Mouse (Mus musculus): ENCODE data around the gene Kmt2c. TPM values are rescaled to one million over a fixed set of nuclear protein-coding genes. Genes with fewer than 3 reads are reported as not detected.

Gene Kmt2c
- polyA plus RNA-seq, 2 experiments = 7.1 TPM

DNA sequence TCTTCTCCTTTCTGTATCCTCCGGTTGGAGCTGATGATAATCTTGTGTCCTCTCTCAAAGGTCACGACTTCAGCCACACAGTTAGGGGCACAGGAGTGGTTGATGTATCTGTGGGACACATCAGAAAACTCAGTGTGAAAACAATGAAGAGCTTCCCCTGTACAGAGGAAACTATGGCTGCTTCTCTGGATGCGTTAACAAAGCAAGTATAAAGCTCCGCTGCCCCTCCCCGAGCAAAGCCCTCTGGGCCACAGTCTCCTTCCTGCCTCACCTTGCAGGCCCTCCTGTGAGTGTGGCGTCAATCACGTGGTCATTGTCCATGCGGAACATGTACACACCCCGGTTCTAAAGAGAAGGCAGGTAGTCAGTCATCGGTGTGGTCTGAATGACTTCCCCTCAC lies 223.0 kb downstream of the Kmt2c start:
- ATAC-seq (ENCODE audit: insufficient read depth) (no peak), DNase-seq (ENCODE audit: low read depth in 3 of 3, low spot score in 3 of 3) (no peak)
- WGBS (ENCODE audit: insufficient replicate concordance) = 76% methylated on average over 10 of the region's 10 CpGs
- Histone ChIP-seq H3K36me3 (replicated peaks; ENCODE audit: control insufficient read depth, insufficient read depth, low read depth) (peaks cover 23% of the 10 kb centered on the region), H3K4me3 (ENCODE audit: insufficient read depth in 1 of 2, low read depth in 2 of 2, low read length in 2 of 2) (no peak overlapping the region), H3K9ac (replicated peaks) (no peak overlapping the region), H3K9me3 (ENCODE audit: control insufficient read depth, low read length) (no peaks in the 10 kb centered on the region), H3K27me3 (ENCODE audit: control insufficient read depth, insufficient read depth, low read length) (no peaks in the 10 kb centered on the region), H3K27ac (no peak overlapping the region), H3K4me2 (ENCODE audit: low read depth) (no peak overlapping the region), H3K4me1 (replicated peaks; ENCODE audit: control insufficient read depth in 2 of 2, insufficient read depth in 2 of 2, low read length in 1 of 2) (no peaks in the 10 kb centered on the region)
- TF ChIP-seq CTCF (IDR thresholded peaks at IDR 0.05; ENCODE audit: low read depth) (no peak), EP300 (IDR thresholded peaks at IDR 0.05; ENCODE audit: low read depth) (no peak)

DNA sequence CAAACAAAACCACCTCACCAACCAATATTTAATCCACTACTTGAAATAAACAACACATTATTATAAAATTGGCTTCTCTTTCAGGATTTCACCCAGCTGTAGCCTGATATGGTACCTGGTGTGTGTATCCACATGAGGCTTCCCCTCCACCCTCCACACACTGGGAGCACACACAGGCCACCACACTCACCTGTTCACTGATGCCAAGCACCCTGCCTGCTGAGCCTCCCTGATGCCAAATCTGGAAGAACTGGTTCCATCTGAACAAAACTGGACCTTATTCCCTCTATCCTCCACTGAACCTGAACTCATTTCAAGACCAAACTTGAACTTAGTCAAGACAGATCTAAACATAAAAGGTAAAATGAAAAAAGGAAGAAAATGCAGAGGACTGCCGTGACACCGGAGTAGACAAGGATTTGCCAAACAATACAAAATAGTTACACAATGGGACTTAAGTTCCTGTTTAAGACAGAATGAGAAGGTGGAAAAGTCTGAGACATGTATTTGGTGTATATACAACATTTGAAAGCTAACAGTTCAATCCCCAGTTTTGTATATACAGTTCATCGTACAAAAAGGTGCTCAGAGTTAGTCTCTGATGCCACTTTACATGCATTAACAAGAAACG lies 230.2 kb downstream of the Kmt2c start:
- 92% methylated on average over 4 of the region's 4 CpGs for WGBS (ENCODE audit: insufficient replicate concordance)

DNA sequence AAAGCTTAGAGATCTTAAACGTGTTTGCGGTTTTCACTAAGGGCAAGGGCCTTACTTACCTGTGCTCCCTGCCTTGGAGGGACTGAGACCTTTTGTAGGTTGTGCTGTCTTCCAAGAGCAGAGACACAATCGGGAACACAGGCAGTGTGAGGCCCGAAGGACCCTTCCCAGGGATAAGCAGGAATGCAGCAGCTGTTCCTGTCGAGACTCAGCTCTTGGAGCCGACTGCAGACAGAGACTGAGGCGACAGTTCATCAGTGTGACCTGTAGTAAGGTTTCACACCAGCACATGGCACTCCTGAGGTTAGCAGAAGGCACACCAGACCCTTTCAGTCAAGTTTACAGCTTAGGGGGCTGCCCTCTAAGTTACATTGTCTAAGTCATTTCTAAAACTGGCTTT lies 236.3 kb downstream of the Kmt2c start:
- Histone ChIP-seq H3K4me1 (replicated peaks; ENCODE audit: control insufficient read depth in 2 of 2, insufficient read depth in 2 of 2, low read length in 1 of 2) (no peaks in the 10 kb centered on the region), H3K27me3 (ENCODE audit: control insufficient read depth, insufficient read depth, low read length) (no peaks in the 10 kb centered on the region), H3K4me2 (ENCODE audit: low read depth) (no peak overlapping the region), H3K9ac (replicated peaks) (no peak overlapping the region), H3K27ac (no peak overlapping the region), H3K36me3 (replicated peaks; ENCODE audit: control insufficient read depth, insufficient read depth, low read depth) (no peaks in the 10 kb centered on the region), H3K9me3 (ENCODE audit: control insufficient read depth, low read length) (no peaks in the 10 kb centered on the region), H3K4me3 (ENCODE audit: insufficient read depth in 1 of 2, low read depth in 2 of 2, low read length in 2 of 2) (no peak overlapping the region)
- ATAC-seq (ENCODE audit: insufficient read depth) (no peak), DNase-seq (ENCODE audit: low read depth in 3 of 3, low spot score in 3 of 3) (no peak)
- 66% methylated on average over 7 of the region's 7 CpGs for WGBS (ENCODE audit: insufficient replicate concordance)
- TF ChIP-seq EP300 (IDR thresholded peaks at IDR 0.05; ENCODE audit: low read depth) = no peak
- no peak for TF ChIP-seq CTCF (IDR thresholded peaks at IDR 0.05; ENCODE audit: low read depth)

More for the DNA sequence above, 230.2 kb downstream of the Kmt2c start:
- H3K36me3 ChIP-seq (replicated peaks; ENCODE audit: control insufficient read depth, insufficient read depth, low read depth) = no peaks in the 10 kb centered on the region
- no peak overlapping the region for H3K9ac ChIP-seq (replicated peaks)
- H3K27me3 ChIP-seq (ENCODE audit: control insufficient read depth, insufficient read depth, low read length) = no peaks in the 10 kb centered on the region
- ATAC-seq (ENCODE audit: insufficient read depth) (no peak), DNase-seq (ENCODE audit: low read depth in 3 of 3, low spot score in 3 of 3) (no peak)
- TF ChIP-seq EP300 (IDR thresholded peaks at IDR 0.05; ENCODE audit: low read depth) (no peak), CTCF (IDR thresholded peaks at IDR 0.05; ENCODE audit: low read depth) (no peak)
- H3K27ac ChIP-seq = no peak overlapping the region
- H3K4me1 ChIP-seq (replicated peaks; ENCODE audit: control insufficient read depth in 2 of 2, insufficient read depth in 2 of 2, low read length in 1 of 2) = no peaks in the 10 kb centered on the region
- H3K4me2 ChIP-seq (ENCODE audit: low read depth) = no peak overlapping the region
- H3K4me3 ChIP-seq (ENCODE audit: insufficient read depth in 1 of 2, low read depth in 2 of 2, low read length in 2 of 2) = no peak overlapping the region
- no peaks in the 10 kb centered on the region for H3K9me3 ChIP-seq (ENCODE audit: control insufficient read depth, low read length)

DNA sequence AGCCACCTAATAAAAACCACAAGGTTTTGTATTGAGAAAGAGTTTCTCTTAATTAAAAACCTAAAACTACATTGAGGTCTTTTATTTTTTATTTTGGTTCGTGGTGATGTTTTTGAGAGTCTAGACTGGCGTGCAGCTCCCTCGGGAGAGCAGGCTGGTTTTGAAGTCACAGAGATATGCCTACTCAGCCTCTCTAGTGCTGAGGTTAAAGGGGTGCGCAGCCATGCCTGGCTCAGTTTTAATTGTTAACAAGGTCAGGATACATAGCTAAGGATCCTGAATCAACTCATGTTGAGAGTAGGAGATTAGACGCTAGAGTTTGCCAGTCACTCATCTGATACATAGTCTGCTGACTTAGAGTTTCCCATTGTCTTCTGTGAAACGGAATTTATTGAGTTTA lies 237.1 kb downstream of the Kmt2c start:
- Histone ChIP-seq H3K4me1 (replicated peaks; ENCODE audit: control insufficient read depth in 2 of 2, insufficient read depth in 2 of 2, low read length in 1 of 2) (no peaks in the 10 kb centered on the region), H3K9ac (replicated peaks) (no peak overlapping the region), H3K27me3 (ENCODE audit: control insufficient read depth, insufficient read depth, low read length) (no peaks in the 10 kb centered on the region), H3K4me3 (ENCODE audit: insufficient read depth in 1 of 2, low read depth in 2 of 2, low read length in 2 of 2) (no peak overlapping the region), H3K36me3 (replicated peaks; ENCODE audit: control insufficient read depth, insufficient read depth, low read depth) (no peaks in the 10 kb centered on the region), H3K4me2 (ENCODE audit: low read depth) (no peak overlapping the region), H3K27ac (no peak overlapping the region), H3K9me3 (ENCODE audit: control insufficient read depth, low read length) (no peaks in the 10 kb centered on the region)
- no peak for TF ChIP-seq CTCF (IDR thresholded peaks at IDR 0.05; ENCODE audit: low read depth)
- no peak for TF ChIP-seq EP300 (IDR thresholded peaks at IDR 0.05; ENCODE audit: low read depth)
- ATAC-seq (ENCODE audit: insufficient read depth) = no peak
- 72% methylated on average over 6 of the region's 6 CpGs for WGBS (ENCODE audit: insufficient replicate concordance)
- DNase-seq (ENCODE audit: low read depth in 3 of 3, low spot score in 3 of 3) = no peak

- WGBS (ENCODE audit: insufficient replicate concordance) = 68% methylated on average over 2 of the region's 2 CpGs
- Histone ChIP-seq H3K36me3 (replicated peaks; ENCODE audit: control insufficient read depth, insufficient read depth, low read depth) (no peaks in the 10 kb centered on the region), H3K4me2 (ENCODE audit: low read depth) (no peak overlapping the region), H3K27me3 (ENCODE audit: control insufficient read depth, insufficient read depth, low read length) (no peaks in the 10 kb centered on the region), H3K4me1 (replicated peaks; ENCODE audit: control insufficient read depth in 2 of 2, insufficient read depth in 2 of 2, low read length in 1 of 2) (peaks cover 0 to 6% of the 10 kb centered on the region in 2 experiments; a peak in 1 of 4 replicates), H3K4me3 (ENCODE audit: insufficient read depth in 1 of 2, low read depth in 2 of 2, low read length in 2 of 2) (no peak overlapping the region), H3K27ac (no peak overlapping the region), H3K9me3 (ENCODE audit: control insufficient read depth, low read length) (no peaks in the 10 kb centered on the region), H3K9ac (replicated peaks) (no peak overlapping the region)
- ATAC-seq (ENCODE audit: insufficient read depth) (no peak), DNase-seq (ENCODE audit: low read depth in 3 of 3, low spot score in 3 of 3) (no peak)
- no peak for TF ChIP-seq CTCF (IDR thresholded peaks at IDR 0.05; ENCODE audit: low read depth)
- TF ChIP-seq EP300 (IDR thresholded peaks at IDR 0.05; ENCODE audit: low read depth) = no peak
Measured at GRCm38 (mm10) chr5:25256686-25257085, 241.9 kb downstream of the Kmt2c start.

Data from liver, embryonic 14.5 days (tissue).